Mouse (Mus musculus) left cerebral cortex, adult 2 months (tissue): Measurements from ENCODE around the gene Trim62. TPM values are rescaled to one million over a fixed set of nuclear protein-coding genes. Genes with fewer than 3 reads are reported as not detected.

ENCODE experiments used
- DNase-seq, 2 experiments: peaks; one replicate each; pipeline ENCODE4 v3.0.0; 2021 to 2022; ENCODE audit warnings: low spot score in 2 of 2, mixed read lengths in 1 of 2; ENCODE audit errors: extremely low spot score in 1 of 2
- H3K27ac ChIP-seq: fragments of 200-600 bp; 2 replicates; pipeline ENCODE4 v1.8.1; 2022
- H3K4me3 ChIP-seq: fragments of 200-600 bp; 2 replicates; pipeline ENCODE4 v1.8.1; 2022
- CTCF ChIP-seq: fragments of 200-600 bp; IDR thresholded peaks from 2 replicates; pipeline ENCODE4 v1.8.1; 2022; ENCODE audit warnings: antibody characterized with exemption, mild to moderate bottlenecking, moderate library complexity
- intact Hi-C: fragments of 180-260 bp; cut with DNase I; formaldehyde crosslinking; loops from one replicate; pipeline ENCODE4 v1.15.1; 2025
- total RNA-seq, 2 experiments: library from RNA; stranded (reverse); gene quantifications; 2 replicates each; pipeline ENCODE4 v1.2.3; 2021

The Trim62 gene
- total RNA-seq, 2 experiments from 2014 or later = 15.3 to 18.8 TPM

GRCm38 (mm10) chr4:128887026-128887425 lies 3.6 kb downstream of the Trim62 start:
- DNase-seq = no peak
- no peak overlapping the region for H3K4me3 ChIP-seq
- H3K27ac ChIP-seq = no peak overlapping the region
- intact Hi-C loops = no loop called here
- TF ChIP-seq CTCF = no peak

GRCm38 (mm10) chr4:128887641-128888091 lies 4.3 kb downstream of the Trim62 start:
- intact Hi-C loops = no loop called here
- no peak overlapping the region for H3K4me3 ChIP-seq
- H3K27ac ChIP-seq = no peak overlapping the region
- DNase-seq = no peak
- no peak for TF ChIP-seq CTCF

GRCm38 (mm10) chr4:128888436-128888990 lies 5.1 kb downstream of the Trim62 start:
- no peak for TF ChIP-seq CTCF
- H3K4me3 ChIP-seq = no peak overlapping the region
- intact Hi-C loops = no loop called here
- no peak overlapping the region for H3K27ac ChIP-seq
- DNase-seq = no peak

GRCm38 (mm10) chr4:128889752-128890630 lies 6.6 kb downstream of the Trim62 start:
- DNase-seq = no peak
- Histone ChIP-seq H3K27ac (no peak overlapping the region), H3K4me3 (no peak overlapping the region)
- no peak for TF ChIP-seq CTCF
- intact Hi-C loops = no loop called here

GRCm38 (mm10) chr4:128891157-128891556 lies 7.8 kb downstream of the Trim62 start:
- DNase-seq = peak; percentile 39 to 67
- intact Hi-C loops = no loop called here
- H3K4me3 ChIP-seq = no peak overlapping the region
- H3K27ac ChIP-seq = 0 out of 2 replicates have a peak overlapping the region, but pooled peaks have one; percentile 2
- no peak for TF ChIP-seq CTCF

GRCm38 (mm10) chr4:128891746-128892145 lies 8.4 kb downstream of the Trim62 start:
- Histone ChIP-seq H3K27ac (no peak overlapping the region), H3K4me3 (no peak overlapping the region)
- intact Hi-C loops = no loop called here
- TF ChIP-seq CTCF = no peak
- DNase-seq = no peak

- intact Hi-C loops = no loop called here
These were observed 8.8 kb downstream of the Trim62 start for GRCm38 (mm10) chr4:128892188-128892587.

GRCm38 (mm10) chr4:128894112-128894511 lies 10.7 kb downstream of the Trim62 start:
- intact Hi-C loops = no loop called here
- Histone ChIP-seq H3K27ac (no peak overlapping the region), H3K4me3 (no peak overlapping the region)
- DNase-seq = no peak
- no peak for TF ChIP-seq CTCF

More at GRCm38 (mm10) chr4:128892188-128892587, 8.8 kb downstream of the Trim62 start:
- TF ChIP-seq CTCF = no peak
- no peak overlapping the region for H3K27ac ChIP-seq
- no peak overlapping the region for H3K4me3 ChIP-seq
- no peak for DNase-seq

- DNase-seq = no peak
- intact Hi-C loops = no loop called here
- no peak for TF ChIP-seq CTCF
- Histone ChIP-seq H3K27ac (no peak overlapping the region), H3K4me3 (no peak overlapping the region)
These were observed 12.5 kb downstream of the Trim62 start for GRCm38 (mm10) chr4:128895841-128896240.

- TF ChIP-seq CTCF = no peak
- no peak overlapping the region for H3K4me3 ChIP-seq
- intact Hi-C loops = no loop called here
- DNase-seq = no peak
- H3K27ac ChIP-seq = no peak overlapping the region
These were observed 13.3 kb downstream of the Trim62 start for GRCm38 (mm10) chr4:128896667-128897066.

- no peak overlapping the region for H3K27ac ChIP-seq
- no peak for DNase-seq
- intact Hi-C loops = no loop called here
- no peak overlapping the region for H3K4me3 ChIP-seq
- no peak for TF ChIP-seq CTCF
These were observed 14.6 kb downstream of the Trim62 start for GRCm38 (mm10) chr4:128897911-128898421.

GRCm38 (mm10) chr4:128899332-128899731 lies 16.0 kb downstream of the Trim62 start:
- DNase-seq = peak; percentile 67 to 84
- no peak for TF ChIP-seq CTCF
- intact Hi-C loops = no loop called here
- no peak overlapping the region; the same call in 1 of the 2 replicates for H3K27ac ChIP-seq
- H3K4me3 ChIP-seq = no peak overlapping the region
